Mouse (Mus musculus): ENCODE measurements around the gene Sfn. TPM values are rescaled to one million over a fixed set of nuclear protein-coding genes. Genes with fewer than 3 reads are reported as not detected.

Sfn gene
- polyA plus RNA-seq, 3 experiments from 2014 or later: 10.9 to 18.2 (median 12.9) TPM

DNA sequence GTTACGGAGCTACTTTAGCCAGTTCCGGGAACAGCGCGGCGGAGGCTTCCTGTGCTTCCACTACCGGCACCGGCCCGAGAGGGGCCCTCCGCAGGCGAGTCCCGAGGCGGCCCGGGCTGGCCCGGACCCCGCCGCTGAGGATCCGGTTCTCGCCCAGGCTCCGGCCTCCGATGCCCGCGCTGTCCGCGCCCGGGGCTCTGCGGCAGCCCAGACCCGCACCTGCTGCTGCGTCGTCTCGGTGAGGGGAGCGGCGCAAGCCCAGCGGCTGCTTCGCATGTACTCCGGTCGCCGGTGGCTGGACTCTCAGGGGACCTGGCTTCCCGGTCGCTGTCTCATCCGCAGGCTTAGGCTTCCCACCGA lies 27.1 kb downstream of the Sfn start:
- ATAC-seq: no peak

DNA sequence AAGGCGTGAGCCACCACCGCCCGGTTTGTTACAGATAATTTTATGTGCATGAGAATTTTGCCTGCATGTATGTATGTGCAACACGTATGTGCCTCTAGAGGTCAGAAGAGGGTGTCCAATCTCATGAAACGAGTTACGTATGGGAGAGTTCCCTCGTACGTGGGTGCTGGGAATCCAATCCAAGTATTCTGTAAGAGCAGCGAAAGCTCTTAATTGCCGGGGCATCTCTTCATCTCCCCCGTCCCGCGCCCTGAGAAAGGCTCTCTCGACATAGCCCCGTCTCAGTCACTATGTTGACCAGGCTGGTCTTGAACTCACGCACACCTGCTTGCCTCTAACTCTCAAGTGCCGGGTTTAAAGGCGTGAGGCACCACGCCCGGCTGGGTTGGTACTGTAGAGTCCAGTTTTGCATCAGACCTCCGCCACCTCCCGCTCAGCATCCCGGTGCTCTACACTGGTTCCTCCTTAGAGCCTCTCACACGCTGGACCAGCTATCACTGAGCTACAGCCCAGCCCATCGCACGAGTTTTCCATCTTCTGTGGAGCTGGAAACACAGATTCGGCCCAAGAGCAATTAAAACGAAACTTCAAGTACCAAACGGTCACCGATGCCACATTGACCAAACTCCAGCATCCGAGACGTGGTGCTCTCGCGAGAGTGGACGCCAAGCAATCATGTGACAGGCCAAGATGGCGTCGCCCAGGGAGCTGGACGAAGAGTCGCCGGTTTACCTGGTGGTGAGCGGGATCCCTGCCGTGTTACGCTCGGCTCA lies 27.7 kb downstream of the Sfn start, which contains the start of gene Gpatch3:
TSS of gene Gpatch3 (plus strand) at position 676 of the 773 bp plus-strand sequence.
- ATAC-seq: peak; percentile 89

DNA sequence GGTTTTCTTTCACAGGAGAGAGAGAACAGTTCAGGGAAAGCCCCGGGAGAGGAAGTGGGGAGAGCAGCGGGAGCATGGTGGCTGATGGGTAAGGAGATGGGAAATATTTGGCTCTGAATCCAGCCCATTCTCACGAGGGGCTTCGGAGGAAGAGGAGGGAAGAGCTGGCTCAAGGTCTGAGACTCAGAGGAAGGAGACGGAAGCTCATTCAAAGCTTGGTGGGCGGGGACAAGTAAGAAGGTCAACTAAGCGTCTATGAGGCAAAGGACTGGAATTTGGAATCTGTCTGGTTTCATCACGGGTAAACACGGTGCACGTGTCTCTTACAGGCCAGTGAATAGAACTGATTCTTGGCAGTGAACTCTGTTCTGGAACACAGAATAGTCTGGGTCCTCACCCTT lies 31.9 kb downstream of the Sfn start:
- ATAC-seq: no peak

DNA sequence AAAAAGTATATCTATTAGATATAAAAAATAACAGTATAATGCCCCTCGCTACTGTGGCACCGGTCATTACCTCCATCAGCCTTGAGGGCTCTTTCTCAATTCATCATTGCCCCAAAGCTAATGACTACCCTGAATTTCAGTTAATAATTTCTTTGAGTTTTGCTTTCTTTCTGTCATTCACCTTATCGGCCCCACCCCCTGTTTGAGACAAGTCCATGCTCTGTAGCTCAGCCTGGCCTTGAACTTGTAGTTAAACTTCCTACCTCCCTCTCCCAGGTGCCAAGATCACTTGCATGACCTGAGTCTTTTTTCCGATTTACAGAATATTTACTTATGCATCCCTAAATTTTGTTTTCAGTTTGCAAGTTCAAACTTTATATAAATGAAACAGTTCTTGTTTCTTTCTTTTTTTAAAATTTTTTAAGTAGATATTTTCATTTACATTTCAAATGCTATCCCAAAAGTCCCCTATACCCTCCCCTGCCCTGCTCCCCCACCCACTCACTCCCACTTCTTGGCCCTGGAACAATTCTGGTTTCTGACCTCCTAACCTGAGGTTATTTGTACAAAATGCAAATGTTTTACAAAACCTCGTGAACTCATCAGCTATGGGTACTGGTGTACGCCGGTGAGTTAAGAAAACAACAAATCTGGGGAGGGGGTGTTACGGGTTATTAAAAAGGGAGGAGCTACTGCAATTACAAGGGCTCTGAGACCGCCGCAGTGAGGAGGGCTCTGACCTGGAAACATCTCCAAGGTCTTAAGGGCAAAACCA lies 32.5 kb downstream of the Sfn start:
- ATAC-seq: no peak

DNA sequence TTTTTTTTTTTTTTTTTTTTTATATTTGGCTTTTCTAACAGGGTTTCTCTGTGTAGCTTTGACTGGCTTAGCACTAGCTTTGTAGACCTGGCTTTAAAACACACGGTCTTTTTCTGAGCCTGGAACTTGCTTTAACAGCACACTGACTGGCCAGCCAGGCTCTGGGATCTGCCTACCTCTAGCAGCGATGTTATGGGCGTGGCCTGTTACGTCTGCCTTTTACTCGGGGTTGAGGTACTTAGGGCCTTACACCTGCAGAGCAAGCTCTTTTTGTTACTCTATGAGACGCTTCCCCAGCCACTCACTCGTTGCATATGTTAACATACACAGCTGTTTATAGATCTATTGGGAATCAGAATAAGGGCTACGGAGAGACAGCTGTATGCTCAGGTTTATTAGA lies 34.7 kb downstream of the Sfn start:
- ATAC-seq: no peak

DNA sequence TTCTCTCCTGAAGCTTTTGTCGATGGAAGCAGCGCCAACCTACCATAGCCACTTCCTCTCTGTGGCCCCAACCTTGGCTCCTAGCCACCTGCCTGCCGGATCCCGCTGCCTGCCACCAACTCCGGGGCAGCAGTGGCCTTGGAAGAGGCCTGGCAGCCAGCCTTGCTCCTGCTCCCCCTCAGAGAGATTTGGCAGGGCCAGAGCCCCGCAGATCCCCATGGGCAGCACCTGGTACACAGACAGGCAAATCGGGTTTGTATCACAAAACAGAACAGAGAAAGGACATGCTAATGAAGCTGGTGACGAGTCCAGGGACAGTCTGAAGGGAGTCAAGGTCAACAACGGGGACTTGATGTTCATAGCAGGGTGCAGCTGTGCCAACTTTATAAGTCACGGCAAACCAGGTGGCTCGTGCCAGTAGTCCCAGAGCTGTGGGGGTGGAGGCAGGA lies 38.8 kb downstream of the Sfn start:
- ATAC-seq: no peak

DNA sequence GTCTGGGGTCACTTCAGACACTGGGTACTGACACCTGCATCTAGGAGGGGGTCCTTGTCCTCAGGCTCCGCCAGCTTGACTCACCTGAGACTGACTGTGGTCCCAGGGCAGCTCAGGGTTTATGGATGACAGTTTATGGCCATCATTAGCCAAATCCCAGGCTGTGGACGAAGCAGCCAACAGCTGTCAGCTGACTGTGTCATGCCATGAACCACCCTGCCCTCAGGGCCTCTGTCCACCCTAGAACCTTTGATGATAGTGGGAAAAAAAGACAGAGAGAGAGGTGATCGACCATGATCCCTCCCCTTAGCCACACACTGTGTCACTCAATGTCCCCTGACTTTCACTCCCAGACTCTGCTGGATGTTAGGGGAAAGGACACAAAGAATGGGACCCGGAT lies 40.3 kb downstream of the Sfn start:
- ATAC-seq: no peak

DNA sequence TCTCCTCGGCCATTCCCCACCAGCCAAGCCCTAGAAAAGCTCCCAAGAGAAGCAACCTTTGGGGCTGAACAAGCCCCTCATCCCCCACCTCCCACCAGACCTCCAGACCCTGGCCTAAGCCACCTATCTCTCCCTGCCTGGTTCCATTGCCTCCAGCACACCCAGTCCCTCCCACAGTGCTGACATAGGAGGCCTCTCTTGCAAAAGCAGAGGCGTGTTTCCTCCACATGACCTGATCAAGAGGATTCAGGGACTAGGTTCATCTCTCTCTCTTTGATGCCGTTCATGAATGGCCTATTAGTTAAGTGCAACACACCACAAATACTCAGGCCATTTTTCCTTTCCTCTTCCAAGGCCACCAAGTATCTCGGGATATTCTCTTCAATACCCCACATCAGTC lies 42.1 kb downstream of the Sfn start:
- ATAC-seq: no peak

DNA sequence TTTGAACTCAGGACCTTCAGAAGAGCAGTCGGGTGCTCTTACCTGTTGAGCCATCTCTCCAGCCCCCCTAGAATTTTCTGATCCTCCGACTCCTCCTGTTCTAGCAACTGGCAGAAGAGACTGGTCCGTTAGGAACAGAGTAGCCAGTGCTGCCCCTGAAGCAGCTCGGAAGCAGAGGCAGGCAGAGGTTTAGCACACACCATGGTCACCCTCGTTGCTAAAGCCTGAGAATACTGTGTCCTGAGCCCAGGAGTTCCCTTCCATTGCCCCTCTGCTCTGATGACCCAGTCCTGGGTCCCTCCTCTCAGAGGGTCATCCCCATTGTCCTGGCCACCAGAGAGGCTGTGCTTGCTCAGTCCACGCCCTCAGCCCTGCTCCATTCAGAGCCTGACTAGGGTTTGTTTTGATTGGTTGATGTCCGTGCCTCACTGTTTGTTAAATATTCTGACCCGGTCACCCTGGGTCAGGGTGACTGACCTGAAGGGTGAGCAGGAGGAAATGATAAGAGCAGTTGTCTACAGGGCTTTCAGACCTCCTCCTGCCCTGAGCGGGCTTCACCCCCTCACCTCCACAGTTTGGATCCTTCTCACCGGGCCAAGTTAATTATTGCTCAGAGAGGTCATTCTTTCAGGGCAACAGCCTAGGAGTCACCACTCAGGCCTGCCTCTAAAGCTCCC lies 44.8 kb downstream of the Sfn start:
- ATAC-seq: no peak

DNA sequence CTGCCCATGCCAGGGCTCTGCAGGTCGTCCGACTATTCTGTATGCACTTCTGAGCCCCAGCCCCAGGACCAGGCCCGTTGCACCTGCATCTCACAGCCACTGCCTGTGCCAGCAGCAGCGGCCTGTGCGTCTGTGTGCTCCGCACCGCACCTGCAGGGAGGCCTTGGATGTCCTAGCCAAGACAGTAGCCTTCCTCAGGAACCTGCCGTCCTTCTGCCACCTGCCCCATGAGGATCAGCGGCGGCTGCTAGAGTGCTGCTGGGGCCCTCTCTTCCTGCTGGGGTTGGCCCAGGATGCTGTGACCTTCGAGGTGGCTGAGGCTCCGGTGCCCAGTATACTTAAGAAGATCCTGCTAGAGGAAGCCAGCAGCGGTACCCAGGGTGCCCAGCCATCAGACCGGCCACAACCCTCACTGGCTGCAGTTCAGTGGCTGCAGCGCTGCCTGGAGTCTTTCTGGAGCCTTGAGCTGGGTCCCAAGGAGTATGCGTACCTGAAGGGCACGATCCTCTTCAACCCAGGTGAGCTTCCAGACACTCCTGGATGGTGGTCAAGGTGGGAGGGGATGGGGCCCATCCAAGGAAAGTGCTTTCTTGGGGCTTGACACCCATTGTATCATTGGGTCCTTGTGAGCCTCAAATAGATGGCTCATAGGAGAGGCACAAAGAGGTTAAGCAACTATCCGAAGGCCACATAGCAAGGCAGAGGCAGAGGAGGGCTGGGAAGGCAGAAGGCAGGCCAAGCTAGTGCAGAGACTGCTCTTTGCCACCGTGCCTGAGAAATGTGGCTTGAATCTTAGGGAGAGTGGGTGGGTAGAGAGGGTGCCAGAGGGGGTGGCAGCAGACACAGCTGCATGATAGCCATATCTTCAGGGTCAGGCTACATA lies 48.3 kb downstream of the Sfn start:
- no peak for ATAC-seq

DNA sequence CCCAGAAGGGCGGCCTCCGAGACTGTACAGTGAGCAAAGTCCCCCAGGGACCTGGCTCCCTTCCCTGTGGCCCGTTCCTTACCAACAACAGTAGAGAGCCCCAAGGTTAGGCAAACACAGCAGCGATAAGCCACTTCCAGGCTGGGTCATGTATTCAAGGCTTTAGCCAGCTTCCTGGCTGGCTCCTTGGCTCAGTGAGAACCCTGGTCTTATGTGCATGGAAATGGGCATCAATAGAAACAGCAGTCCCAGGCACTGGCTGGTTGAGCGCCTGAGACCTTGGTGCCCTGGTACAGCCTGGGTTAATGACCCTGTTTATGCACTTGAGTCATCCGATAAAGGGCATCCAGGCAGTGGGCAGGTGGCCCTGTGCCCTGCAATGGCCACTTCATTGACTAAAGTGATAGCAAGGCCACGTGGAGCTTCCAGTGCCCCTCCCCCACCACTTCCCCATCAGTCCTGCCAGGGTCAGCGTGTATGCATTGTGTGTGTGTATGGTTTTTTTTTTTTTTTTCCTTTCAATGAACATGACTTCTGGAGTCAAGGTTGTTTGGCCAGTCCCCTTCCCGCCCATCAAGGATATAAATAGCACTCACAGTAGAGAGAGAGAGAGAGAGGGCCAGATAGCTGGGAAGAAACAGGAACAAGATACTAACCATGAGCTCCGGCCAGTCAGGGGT lies 49.1 kb downstream of the Sfn start, which contains the start of gene Nr0b2:
TSS of gene Nr0b2 (plus strand) at position 609 of the 680 bp plus-strand sequence.
- ATAC-seq: no peak

DNA sequence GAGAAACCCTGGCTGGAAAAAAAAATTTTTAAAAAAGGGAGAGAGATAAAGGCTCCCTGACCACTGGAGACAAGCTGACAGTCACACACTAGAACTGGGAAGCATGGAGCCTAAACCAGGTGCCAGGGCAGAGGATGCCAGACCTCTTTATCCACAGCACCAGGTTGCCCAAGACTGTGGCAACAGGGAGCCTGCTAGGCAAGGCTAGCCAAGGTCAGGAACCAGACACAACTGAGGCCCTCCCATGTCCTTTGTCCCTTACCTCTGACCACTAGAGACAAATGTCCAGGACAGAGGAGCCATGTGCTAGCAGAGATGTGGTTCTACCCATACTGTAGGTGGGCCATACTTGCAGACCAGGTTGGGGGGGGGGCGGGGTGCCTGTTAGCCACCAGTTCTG lies 49.9 kb downstream of the Sfn start:
- no peak for ATAC-seq

Other genes with a start within 250 kb of the Sfn start
- 10 to 100 TPM in 1 of 3 experiments, 1 to 10 TPM in 2; 5.0 to 10.2 (median 8.8) TPM for gene Wdtc1, start 248.7 kb downstream of the Sfn start, polyA plus RNA-seq (2017; shearing (Covaris generic))
- gene Slc9a1, start 232.5 kb downstream of the Sfn start, polyA plus RNA-seq (2017; shearing (Covaris generic)): 10 to 100 TPM; 13.1 to 14.8 (median 13.3) TPM
- not detected for gene Tent5b, start 122.0 kb downstream of the Sfn start, polyA plus RNA-seq (2017; shearing (Covaris generic))
- gene Trnp1, start 103.6 kb downstream of the Sfn start, polyA plus RNA-seq (2017; shearing (Covaris generic)): not detected
- under 1 TPM in 2 of 3 experiments, not detected in 1; 0.41 to 0.48 TPM for gene Kdf1, start 83.2 kb downstream of the Sfn start, polyA plus RNA-seq (2017; shearing (Covaris generic))
- gene Nudc, start 56.2 kb downstream of the Sfn start, polyA plus RNA-seq (2017; shearing (Covaris generic)): 10 to 100 TPM; 32.6 to 44.0 (median 40.6) TPM
- gene Nr0b2, start 48.8 kb downstream of the Sfn start, polyA plus RNA-seq (2017; shearing (Covaris generic)): not detected
- gene Gpatch3, start 27.4 kb downstream of the Sfn start, polyA plus RNA-seq (2017; shearing (Covaris generic)): 1 to 10 TPM in 2 of 3 experiments, under 1 TPM in 1; 0.94 to 1.6 (median 1.1) TPM
- 1 to 10 TPM; 6.1 to 6.7 (median 6.4) TPM for gene Gpn2, start 17.8 kb downstream of the Sfn start, polyA plus RNA-seq (2017; shearing (Covaris generic))
- gene Zdhhc18, start 48.0 kb upstream of the Sfn start, polyA plus RNA-seq (2017; shearing (Covaris generic)): 10 to 100 TPM; 22.8 to 25.9 (median 23.1) TPM
- 10 to 100 TPM; 10.3 to 13.8 (median 11.3) TPM for gene Pigv, start 70.5 kb upstream of the Sfn start, polyA plus RNA-seq (2017; shearing (Covaris generic))
- gene Arid1a, start 154.6 kb upstream of the Sfn start, polyA plus RNA-seq (2017; shearing (Covaris generic)): 10 to 100 TPM; 56.9 to 94.8 (median 76.7) TPM

Measured in inflammation-experienced regulatory T-cells, adult 6 months (primary cell).